Mouse (Mus musculus) monocyte, adult 5-6 weeks (primary cell): ENCODE results near the gene Nus1. TPM values are rescaled to one million over a fixed set of nuclear protein-coding genes. Genes with fewer than 3 reads are reported as not detected.

Experiments
- ATAC-seq: fragments of 153-309, 156-312 bp; replicated peaks from 2 replicates; pipeline ENCODE4 v1.8.0; 2017; ENCODE audit warnings: mild to moderate bottlenecking; ENCODE audit not compliant: low TSS enrichment, insufficient number of reproducible peaks, severe bottlenecking, poor library complexity, low FRiP score
- total RNA-seq: library from RNA; stranded (forward); fragments of 200-1000, 200-491, 200-594 nt; gene quantifications from 3 replicates; pipeline ENCODE4 v1.2.3, GENCODE M21; 2017

The Nus1 gene
- total RNA-seq, 1 experiment from 2014 or later: 30.0 TPM

DNA sequence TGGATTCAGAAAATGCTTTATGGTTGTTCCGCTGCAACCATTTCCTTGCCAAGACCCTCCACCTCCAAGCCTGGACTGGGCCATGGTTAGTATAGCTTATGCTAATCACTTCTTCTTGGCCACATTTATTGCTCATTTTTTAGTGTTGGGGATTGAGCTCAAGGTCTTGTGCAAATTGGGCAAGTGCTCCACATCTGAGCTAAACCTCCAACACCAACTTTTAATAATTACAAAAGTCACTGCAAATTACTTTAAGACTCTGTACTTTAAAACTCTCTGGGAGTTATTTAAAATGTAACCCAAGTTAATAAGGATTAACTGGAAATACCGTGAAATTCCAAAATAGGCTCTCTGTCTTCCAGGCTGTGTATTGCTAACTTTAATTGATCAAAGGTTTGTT is 9.8 kb upstream of the Nus1 start:
- ATAC-seq: no peak

GRCm38 (mm10) chr10:52415020-52415419 is 2.3 kb upstream of the Nus1 start:
- no peak for ATAC-seq

- ATAC-seq: no peak
Measured at GRCm38 (mm10) chr10:52416458-52416857, 889 bp upstream of the Nus1 start.

- peak; percentile 40 for ATAC-seq
Measured at GRCm38 (mm10) chr10:52417998-52418860, 882 bp downstream of the Nus1 start.

GRCm38 (mm10) chr10:52418931-52419330 is 1.6 kb downstream of the Nus1 start:
- no peak for ATAC-seq

GRCm38 (mm10) chr10:52419402-52419801 is 2.1 kb downstream of the Nus1 start:
- no peak for ATAC-seq

DNA sequence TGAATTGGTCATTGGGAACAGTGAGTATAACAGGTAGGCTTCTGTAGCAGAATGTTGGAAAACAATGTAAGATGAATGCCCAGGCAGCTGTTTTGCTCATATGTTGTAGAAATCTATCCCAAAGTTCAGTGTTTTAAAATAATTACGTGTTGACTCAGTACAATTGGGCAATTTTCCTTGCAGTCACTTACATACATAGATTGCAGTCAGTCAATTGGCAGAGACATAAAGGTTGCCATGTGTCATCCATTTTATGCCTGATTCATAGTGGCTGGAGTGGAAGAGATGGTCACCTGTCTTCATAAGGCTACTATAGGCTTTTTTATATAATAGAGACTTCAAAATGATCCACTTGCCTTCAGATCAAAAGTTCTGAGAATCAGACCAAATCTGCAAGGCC is 3.2 kb downstream of the Nus1 start:
- no peak for ATAC-seq

- no peak for ATAC-seq
Measured at GRCm38 (mm10) chr10:52421716-52422115, 4.4 kb downstream of the Nus1 start.

DNA sequence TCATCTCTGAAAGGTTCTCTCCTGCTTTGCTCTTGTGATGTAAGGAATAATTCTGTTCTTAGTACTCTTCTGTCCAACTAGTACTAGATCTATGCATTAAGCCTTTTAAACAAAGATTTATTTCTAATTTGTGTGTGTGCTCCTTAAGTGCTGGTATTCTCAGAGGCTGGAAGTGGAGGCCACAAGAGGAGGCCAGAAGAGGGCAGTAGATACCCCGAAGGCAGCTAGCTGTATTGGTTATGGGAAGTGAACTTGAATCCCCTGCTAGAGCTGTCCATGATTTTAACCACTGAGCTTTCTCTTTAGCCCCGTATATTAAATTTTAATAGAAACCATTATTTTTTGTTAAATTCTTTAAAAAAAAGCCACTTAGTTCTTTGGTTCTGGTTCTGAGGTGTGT is 5.8 kb downstream of the Nus1 start:
- no peak for ATAC-seq

DNA sequence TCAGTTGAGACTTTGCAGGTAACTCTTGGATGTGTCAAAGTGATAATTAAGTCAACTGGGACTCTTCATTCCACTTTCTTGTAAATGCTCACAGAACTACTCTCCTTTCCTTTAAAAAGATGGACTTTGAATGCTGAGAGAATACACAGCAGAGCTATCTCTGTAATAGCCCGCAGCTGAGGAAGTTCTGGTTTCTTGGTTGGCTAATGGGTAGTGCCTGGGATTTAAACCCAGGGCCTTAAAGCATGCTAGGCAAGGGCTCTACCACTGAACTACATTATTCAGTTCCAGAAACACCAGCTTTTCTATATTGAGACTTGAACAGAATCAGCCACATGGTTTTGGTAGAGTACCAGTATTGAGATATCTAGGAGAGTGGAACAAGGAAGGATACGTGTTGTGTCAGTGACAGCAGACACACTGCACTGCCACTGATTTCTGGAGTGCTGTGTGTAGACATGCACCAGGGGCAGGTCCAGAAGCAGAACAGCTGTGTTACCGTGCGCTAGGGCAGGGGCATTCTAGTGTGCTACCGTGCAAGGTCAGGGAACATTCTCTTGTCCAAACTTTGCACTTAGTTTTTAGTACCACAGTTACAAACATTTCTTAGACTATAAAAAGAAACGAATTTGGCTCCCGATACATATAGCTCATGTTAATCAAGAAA is 9.1 kb downstream of the Nus1 start:
- no peak for ATAC-seq

GRCm38 (mm10) chr10:52427634-52428415 is 10.5 kb downstream of the Nus1 start:
- ATAC-seq: no peak

DNA sequence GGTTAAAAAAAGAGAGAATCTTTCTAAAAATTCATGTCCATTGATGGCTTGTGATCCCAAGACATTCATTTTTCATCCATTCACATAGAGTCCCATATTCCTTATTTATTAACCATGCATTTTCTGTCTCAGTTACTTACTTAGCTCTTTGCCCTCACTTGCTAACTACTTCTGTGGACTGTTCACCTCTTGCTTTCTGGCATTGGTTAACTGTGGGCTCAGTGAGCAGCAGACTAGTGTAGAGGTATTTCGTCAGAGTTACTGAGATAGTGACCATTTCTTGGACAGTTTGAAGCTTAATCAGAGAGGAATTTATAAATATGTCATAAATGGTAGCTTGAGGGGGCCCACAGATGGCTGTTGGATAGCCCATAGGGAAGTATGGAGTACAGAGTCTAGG is 13.6 kb downstream of the Nus1 start:
- no peak for ATAC-seq

GRCm38 (mm10) chr10:52434836-52435235 is 17.5 kb downstream of the Nus1 start:
- ATAC-seq: no peak

DNA sequence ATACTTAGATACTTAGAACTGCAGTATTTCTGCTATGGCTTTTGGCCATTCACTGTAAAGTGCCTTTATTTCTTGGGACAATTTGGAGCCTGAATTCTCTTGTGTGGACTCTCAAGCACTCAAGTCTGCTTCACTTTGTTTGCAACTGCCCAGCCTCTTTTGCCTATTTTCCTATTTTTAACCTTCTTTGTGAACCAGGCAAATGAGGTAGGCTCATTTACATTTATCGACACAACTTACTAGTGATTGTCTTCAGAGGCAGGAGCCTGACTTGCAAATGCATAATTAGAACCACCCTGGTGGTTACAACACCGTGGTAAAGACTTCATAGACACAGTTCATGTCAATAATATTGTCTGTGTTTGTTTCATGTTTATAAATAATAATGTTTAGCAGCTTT is 43.3 kb downstream of the Nus1 start:
- ATAC-seq: no peak

DNA sequence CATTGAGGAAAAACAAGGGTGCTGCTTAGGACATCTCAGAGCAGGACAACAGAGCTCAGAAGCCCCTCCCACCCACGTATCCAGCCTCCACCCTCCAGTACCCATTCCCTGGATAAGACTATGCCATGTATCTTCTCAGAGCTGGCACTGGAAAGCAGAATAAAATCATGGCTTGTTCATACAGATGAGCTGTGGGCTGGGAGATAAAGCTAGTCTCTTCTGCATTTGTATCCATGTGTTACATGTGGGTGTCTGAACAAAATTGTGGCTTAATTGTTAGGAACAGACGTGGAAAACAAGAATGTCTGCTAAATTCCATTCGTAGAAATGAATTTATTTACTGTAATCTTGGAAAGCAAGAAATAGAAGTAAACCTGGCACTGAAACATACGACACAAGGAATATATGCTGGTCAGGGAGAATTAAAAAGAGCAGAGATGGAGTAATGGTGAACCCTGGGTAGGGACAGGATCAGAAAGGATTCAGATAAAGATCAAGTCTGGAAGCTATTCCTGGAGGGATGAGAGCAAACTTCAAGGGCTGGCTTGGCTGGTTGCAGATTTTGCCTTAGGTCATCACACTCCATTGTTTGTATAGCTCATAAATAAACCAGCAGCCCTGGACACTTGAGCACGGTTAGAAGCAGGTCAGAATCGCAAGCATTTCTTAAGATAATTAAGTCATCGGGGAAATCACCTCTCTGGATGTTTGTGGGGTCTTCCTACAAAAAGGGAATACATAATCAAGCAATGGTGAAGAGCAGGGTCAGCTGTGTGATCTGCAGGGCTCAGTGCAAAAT is 46.8 kb downstream of the Nus1 start:
- no peak for ATAC-seq

- no peak for ATAC-seq
Measured at GRCm38 (mm10) chr10:52471520-52471919, 54.2 kb downstream of the Nus1 start.
